Mouse (Mus musculus) skeletal muscle tissue, adult 2 months (tissue): ENCODE data around the gene D5Ertd577e.
"Not testable (repeated sequence)": the region's sequence is repeated elsewhere in the genome, so short reads cannot be mapped to it uniquely, and the experiment has no call there.

Experiments
- DNase-seq: peaks from one replicate; pipeline ENCODE4 v3.0.0-alpha.2; 2012; ENCODE audit warnings: low read depth, low spot score

The D5Ertd577e gene

GRCm38 (mm10) chr5:95456506-95456905 is at the start of gene D5Ertd577e:
TSS of gene D5Ertd577e (plus strand) at chr5:95456806.
- DNase-seq: not testable (repeated sequence)

- not testable (repeated sequence) for DNase-seq
Observed at GRCm38 (mm10) chr5:95510458-95510857, 53.9 kb downstream of the D5Ertd577e start, which contains the start of gene Gm3286. TSS of gene Gm3286 (plus strand) at chr5:95510758.
